Mouse (Mus musculus): ENCODE data around the gene F12. TPM values are rescaled to one million over a fixed set of nuclear protein-coding genes. Genes with fewer than 3 reads are reported as not detected.
A peak's percentile ranks its signal among the peaks of the same experiment; 100 is the strongest.

F12 gene
- total RNA-seq, 2 experiments from 2014 or later, result 39.7 to 101 TPM

DNA sequence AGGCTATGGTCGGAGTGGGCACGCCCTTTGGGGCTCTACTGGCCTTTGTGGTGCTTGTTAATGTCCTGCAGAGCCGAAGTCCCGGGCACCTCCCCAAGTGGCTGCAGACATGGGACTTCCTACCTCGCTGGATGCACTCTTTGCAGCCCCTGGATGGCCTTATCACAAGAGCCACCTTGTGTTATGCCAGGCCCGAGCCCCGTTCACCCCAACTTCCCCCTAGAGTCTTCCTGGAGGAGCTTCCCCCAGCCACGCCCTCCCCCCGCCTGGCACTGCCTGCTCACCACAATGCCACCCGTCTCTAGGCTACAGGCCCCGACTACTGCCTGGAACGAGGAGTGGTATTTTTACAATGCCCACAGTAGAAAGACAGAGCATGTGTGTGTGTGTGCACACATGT lies 13.3 kb downstream of the F12 start:
- DNase-seq, result no peak

DNA sequence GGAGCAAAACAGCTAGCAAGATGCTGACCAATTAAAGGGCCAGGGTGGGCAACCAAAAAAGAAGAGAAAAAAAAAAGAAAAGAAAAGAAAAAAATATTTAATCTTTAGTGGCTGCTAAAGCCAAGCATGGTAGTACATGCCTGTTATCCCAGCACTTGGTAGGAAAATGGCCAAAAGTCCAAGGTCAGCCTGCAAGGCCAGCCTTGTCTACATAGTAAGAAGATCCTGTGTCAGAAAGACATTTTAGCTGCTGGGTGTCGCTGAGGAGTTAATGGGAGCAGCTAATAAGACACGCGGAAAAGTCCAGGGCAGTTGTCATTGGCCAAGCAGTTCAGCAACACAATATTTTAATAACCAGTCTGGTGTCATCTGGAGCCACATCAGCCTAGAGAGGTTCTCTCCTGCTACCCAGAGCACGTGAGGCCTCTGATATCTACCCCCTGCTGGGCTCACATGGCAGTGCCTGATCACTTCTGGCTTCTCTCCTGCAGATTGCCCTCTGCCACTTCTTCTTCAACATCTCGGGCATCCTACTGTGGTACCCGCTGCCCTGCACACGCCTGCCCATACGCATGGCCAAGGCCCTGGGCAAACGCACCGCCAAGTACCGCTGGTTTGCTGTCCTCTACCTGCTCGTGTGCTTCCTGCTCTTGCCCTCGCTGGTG lies 13.8 kb downstream of the F12 start:
- DNase-seq, result no peak

DNA sequence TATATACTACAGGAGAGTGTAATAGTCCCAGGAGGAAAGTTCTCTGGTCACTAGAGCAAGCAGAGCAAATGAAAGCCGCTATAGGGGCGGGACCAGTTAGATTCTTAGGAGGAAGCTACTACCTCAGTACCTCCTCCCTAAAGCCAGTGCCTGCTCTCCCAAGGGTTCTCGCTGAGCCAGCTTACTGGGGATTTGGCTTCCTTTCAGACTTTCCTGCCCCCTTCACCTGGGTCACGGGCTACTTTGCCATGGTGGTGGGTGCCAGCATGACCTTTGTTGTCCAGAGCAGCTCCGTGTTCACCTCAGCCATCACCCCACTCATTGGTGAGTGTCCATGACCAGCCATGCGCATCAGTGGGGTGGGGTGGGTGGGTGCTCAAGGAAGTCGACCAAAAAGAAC lies 14.8 kb downstream of the F12 start:
- DNase-seq, result no peak

DNA sequence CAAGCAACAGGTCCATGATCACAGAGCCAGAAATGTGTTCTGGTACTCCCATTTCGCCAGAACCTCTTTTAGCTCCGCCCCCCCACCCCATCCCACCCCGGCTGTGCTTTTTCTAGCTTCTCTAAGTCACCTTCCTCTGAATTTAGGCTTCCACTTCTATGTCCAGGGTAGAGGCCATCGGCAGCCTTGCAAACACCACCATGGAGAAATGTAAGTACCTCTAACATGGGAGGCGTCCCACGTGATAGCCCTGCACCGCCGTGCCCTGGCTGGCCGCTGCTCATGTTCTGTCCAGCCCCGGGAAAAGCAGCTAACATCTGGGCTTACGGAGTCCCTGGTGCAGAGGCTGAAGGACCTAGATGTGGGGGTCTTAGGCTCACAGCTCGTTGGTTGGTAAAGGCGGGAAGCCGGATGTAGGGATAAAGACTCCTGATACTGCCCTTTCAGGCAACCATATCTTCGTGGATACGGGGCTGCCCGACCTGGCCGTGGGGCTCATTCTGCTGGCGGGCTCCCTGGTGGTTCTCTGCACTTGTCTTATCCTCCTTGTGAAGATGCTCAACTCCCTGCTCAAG lies 18.0 kb downstream of the F12 start:
- DNase-seq, result no peak

DNA sequence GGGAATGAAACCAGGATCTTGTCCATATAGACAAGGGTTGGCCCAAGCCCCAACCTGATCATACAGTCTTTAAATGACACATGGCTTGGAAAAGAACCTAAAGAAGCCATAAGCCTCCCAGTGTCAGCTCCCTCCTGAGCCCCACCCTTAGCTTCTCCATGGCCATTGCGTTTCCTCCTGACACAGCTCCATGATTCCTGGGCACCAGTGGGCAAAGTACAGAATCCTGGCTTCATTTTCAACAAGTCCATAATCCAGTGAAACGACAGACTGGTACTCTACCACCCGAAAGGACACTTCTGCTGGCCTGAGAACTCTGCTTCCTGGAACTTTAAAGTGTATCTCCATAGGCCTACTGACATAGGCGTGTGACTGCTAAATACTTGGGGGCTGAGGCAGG lies 19.3 kb downstream of the F12 start:
- DNase-seq, result no peak

DNA sequence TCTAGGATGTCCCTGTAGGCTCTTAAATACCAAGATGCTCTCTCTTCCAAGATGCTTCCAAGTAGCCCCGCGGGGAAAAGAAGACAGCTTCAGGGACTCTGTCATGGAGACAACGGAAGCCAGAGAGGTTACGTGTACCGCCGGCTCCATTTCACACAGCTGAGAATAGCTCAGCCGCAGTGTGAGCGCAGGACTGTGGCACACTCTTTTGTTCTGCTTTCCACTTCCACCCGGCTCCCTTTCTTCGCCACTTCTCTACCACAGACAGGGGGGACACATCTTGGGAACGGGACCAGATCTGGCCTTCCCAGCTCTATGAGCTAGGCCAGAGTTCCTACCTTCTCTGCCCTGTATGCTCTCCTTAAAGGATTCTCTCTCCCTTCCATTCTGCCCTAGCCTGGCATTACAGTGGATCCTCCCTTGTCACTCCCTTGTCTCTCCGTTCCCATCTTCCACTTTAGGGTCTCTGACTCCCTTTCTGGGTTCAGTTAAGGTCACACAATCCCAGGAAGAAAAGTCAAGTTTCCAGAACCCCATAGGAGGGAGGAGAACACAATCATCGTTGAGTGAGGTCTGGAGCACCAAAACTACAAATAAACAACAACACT lies 20.7 kb downstream of the F12 start:
- DNase-seq, result no peak

DNA sequence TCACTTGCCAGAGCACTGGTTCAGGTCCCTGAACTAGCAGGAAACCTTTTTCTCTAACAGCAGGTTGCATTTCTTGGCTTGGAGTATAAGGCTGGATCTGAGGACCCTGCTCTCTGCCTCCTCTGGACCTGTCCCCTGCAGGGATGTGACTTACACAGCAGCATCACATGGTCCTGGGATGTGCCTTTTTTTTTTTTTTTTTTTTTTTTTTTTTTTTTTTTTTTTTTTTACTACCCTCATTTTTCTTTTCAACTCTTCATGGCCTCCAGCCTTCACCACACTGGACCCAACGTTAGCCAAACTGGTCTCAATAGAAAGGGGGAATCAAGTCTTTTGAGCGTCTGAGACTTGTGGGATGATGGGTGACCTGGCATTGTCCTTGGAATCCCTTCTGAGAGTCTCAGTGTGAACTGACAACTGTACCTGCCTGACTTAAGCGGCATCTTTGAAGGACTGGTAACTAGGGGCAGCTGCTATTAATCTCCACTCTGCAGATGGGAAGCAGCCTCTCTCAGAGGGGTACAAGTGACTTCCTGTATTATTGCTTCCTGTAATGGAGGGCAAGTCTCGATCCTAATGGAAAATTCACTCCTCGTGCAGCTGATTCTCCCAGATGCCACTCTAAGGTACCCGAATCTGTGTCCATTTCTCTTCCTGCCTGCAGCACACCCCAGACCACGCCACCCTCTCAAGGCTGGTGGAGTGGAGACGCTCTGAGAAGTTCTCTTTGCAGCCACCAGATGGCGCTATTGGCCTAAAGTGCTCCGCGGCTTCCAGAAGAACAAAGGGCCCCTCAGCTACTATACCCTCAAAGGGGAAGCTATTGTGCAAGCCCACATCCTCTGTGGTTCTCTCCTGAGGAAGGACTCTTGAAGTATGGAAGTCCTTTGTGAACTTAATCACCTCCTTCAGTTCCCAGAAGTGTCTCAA lies 21.5 kb downstream of the F12 start:
- peak; percentile 83 for DNase-seq

DNA sequence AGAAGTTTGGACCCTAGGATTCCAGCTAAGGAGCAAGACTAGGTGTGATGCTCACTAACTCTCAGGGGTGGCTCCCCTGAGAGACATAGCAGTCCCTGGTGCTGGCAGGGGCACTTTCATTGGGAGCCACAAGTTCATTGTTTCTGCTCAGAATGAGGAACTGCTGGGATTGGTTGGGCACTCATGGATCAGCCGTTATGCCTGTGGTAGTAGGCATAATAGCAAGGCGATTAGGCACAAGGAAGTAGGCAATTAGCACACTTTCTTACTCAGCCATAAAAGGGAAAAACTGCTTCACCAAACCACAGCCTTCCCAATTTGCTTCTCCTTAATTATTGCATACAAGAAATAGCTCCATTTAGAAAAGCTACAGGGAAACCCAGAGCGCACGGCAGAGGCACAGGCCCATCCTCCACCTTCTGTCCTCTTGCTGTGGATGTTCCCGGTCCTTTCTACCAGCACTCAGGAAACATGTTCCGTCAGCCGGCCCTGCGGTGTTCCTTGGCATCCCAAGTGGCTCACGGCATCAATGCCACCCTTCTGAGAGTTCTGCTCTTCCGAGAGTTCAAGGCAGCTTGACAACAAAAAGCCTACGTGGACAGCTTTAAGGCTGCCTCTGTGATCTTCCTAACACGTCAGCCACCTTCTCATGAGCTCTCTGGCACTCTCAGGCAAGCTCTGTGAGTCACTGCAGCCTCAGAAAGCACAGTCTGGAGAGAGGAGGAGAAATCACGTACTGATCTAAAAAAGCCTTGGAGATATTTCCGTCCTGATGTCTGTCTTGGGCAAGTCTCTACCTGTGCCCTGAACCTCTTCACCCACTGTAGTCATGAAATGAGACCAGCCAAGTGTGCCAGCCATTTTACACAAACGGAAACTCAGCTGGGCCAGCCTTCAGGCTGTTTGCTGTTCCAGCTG lies 22.4 kb downstream of the F12 start:
- no peak for DNase-seq

DNA sequence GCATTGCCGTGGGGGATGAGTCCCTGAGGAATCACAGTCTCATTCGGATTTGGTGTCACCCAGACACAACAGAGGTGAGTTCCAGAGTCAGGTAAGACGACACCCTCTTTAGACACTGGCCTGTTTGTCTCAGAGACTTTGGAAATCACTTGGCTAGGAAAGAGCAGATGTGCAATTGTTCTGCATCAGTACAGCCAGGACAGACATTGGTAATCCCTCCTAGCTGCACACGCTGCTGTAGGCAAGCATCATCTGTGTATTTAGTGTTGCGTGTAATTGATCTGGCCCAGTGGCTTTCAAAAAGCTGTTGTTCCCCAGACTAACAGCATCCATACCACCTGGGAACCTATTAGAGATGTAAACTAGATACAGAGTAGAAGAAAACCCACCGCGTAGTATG lies 23.3 kb downstream of the F12 start:
- no peak for DNase-seq

DNA sequence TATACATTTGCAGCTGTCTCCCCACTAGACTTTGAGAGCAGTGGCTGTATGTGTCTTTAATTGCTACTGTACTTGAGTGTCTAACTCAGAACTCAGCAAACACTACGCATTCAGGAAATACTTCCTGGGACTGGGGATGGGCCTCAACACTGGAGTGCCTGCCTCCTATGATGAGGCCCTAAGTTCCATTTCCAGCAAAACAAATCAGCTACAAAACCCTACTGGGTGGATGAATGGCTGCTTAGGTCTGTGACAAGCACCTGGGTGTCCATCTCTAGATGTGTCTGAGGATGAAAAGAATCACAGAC lies 26.6 kb downstream of the F12 start:
- no peak for DNase-seq

DNA sequence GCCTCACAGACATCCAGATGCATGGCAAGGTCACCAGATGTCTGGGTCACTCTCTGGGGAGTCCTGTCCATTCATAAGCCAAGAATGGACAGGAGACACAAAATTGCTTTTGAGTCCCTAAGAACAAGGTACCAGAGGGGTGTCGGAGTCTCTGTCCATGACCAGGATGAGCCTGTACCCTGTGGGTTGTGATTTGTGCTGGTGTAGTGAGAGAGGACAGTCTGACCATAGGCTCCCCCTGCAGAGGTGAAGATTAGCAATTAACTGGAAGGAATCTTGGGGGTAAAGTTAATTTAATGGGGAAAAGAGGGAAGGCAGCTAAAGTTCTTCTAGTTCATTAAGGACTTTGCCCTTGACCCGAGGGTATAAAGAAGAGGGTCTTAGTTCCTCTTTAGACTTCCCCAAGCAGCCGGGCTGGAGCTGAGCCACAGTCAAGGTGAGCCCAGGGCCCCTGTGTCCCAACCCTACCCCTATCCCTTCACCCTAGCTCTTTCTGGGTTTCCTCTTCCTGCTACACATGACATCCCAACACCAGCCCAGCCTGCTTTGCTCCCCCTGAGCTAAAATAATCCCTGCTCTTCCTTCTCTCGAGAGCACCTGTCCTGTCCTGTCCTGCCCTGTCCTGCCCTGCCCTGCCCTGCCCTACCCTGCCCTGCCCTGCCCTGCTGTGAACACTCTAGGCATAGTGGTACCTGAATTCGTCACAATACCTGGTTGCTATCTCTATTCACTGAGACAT lies 27.1 kb downstream of the F12 start:
- no peak for DNase-seq

DNA sequence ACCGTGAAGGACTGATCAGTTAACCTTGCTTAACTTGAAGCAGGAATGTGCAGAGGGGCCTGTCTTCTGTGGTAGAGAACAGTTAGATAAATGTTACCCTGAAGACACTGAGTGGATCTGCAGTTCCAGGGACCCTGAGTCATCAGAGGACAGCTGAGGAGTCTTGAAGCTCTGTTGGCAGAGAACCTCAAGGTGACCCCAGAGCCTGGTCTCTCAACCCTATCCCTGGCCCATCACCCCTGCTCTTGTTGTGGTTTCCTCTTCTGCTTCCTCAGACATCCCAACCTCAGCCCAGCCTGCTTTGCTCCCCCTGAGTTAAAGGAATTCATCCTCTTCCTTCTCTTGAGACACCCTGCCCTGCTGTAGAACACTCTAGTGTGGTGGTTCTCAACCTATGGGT lies 28.5 kb downstream of the F12 start, which contains the start of gene Slc34a1:
Gene Slc34a1, plus strand, starts transcription at position 100 of the 400 bp plus-strand sequence.
- DNase-seq, result no peak

DNA sequence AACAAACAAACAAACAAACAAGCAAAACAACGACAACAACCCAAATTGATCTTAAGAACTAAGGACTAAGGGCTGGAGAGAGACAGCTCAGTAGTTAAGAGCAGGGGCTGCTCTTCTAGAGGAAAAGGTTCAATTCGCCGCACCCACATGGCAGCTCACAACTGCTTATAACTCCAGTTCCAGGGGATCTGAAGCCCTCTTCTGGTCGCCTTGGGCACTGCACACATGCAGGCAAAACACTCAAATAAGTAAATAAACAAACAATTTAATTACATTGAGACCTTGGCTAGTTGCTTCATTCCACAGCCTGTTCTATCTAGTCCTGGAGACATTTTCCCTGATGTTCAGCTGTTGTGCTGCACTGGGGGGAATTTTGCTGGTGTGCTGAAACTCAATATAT lies 33.7 kb downstream of the F12 start:
- no peak for DNase-seq

DNA sequence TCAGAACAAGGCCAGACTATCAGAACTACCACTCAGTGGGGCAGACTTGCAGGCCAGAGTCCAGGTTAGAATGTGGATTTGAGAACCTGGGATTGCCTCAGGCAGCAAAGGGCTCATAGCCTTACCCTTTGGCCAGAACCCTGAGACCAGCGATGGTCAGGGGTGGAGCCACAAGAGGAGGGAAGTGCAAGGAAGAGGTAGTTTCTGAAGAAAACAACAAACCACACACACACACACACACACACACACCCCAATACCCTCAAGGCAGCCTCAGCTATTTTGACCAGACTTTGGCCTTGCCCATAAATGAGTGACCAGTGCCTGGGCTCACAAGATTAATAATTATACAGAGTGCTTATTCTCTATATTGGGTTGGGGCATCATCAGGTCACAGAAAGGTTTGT lies 35.0 kb downstream of the F12 start:
- DNase-seq, result no peak

DNA sequence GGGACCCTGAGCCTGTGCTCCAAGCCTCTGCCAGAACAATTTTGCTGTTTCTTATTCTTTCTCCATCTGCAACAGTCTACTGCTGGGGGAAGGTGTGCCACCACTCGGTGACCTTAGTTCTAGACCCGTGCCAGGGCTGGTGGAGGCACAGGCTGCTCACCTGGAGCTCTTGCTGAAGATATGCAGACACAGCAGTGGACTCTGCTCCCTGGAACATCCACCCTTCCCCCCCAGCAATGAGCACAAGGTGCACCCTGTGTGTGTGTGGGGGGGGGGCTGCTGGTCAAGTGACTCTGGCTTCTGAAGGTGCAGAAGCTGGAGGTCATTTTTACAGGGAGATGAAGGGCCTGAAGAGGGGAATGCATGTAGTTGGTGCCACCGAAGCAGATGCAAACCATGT lies 35.9 kb downstream of the F12 start:
- DNase-seq, result no peak

DNA sequence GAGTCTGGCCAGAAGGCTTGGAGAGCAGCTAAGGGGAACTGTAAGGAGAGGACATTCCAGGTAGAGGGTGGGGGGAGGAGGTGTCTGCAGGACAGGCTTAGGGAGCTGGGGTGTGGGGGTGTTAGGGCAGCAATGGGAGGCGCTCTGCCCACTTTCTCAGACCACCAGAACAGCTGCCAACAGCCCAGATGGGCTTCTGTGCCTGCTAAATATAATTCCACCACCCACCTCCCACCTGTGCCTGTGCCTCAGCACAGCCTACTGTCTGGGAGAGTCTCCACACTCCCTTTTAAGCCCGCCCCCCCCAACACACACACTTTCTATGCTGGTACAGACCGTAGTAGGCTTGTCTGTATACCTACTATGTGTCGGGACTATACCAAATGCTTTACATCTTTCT lies 44.8 kb downstream of the F12 start:
- no peak for DNase-seq

DNA sequence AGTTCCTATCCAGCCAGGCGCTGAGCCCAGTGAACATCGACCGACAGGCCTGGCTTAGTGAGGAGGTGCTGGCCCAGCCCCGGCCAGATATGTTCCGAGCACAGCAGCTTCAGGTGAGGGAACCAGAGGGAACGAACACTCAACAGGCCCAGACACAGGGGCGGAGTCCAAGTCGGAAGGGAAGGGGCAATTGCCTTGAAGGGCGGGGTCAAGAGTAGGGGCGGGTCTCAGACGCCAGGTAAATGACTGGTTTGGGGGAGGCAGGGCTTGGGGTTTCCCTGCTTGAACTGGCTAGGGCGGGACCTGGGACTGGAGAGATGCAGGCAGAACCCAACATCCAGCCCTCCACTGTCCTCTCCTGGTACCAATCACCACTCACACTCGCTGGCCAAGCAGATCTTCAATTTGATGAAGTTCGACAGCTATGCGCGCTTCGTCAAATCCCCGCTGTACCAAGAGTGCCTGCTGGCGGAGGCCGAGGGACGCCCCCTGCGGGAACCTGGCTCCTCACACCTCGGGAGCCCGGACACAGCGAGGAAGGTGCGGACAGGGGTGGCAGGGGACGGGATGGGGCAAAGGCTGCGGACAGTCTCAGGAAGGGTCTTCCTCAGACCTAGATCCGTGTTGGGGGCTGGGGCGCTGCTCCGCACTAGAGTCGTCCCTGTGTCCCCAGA lies 47.5 kb downstream of the F12 start:
- DNase-seq, result no peak

DNA sequence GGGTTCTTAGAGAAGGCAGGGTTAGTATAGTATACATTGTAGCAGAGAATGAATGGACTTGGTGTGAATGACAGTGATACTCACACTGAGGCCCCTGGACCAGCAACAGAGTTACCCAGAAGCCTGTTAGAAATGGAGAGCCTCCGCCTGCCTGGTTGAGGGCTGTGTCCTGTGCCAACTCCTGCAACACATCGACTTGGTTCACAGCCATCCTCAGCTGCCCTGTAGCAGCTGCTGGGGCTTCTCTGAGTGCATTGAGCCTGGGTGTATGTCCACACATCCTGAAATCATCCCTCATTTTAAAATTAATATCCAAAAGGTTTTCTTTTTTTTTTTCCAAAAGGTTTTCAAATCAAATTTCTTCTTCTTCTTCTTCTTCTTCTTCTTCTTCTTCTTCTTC lies 50.7 kb downstream of the F12 start:
- DNase-seq, result no peak

DNA sequence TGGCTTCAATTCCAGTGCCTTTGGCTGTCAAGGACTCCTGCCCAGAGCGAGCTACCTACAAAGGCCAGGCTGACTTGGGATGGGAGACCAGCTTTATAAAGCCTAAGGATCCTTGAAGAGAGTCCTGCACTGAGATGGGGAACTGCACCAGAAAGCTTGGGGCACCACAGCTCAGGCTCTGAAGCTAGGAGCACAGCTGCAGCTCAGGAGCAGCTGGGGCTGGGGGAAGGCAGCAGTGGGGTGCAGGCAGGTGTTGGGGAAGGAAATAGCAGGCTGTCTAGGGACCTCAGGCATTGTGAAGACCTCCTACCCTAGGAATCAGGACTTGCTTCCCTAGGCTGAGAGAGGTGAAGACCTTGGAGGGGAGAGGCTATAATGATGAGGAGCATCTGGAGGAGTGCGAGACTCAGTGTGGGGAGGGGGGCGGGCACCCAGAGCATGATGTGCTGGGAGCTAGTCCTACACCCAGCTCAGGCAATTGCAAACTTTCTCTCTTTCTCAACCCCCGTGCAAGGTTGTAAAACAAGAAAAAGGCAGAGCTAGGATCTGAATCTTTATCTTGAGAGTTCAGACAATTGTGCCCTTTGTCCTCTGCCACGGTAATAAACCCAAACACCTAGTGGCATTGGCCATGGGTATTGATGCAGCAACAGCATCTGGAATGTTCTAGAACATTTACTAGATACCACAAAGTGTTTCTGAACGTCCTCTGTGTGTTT lies 52.2 kb downstream of the F12 start:
- DNase-seq, result no peak

DNA sequence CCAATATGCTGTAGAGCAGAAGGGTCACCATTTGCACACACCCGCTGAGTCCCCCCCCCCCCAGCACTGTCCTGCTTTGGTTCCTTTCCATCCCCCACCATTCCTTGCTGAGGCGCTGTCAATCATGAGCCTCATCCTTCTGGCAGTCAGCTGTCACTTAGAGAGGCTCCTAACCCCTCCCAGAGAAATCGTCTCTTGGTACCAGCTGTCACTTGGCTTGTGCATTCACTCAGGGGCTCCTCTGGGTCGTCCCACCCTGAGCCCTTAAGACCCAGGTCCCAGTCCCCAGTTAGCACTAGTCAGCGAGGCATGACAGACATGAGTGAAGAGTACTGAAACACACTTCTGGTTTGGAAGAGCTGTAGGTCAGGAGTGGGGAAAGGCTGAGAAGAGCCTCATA lies 54.9 kb downstream of the F12 start:
- no peak for DNase-seq

Measured in adrenal gland, postnatal 10 days (tissue).